Mouse (Mus musculus) layer of hippocampus, adult 8-10 months (tissue): ENCODE data around the gene Akr1c20. TPM values are rescaled to one million over a fixed set of nuclear protein-coding genes. Genes with fewer than 3 reads are reported as not detected.

Experiments
- DNase-seq, 2 experiments: peaks; one replicate each; pipeline ENCODE4 v3.0.0; 2022; ENCODE audit warnings: low spot score in 2 of 2
- total RNA-seq, 4 experiments: library from RNA; stranded (reverse); gene quantifications; 2 replicates each; pipeline ENCODE4 v1.2.4; 2022

Akr1c20 gene
- total RNA-seq, result not detected

GRCm38 (mm10) chr13:4523201-4523838 is at the start of gene Akr1c20:
Gene Akr1c20 (minus strand): TSS chr13:4523345.
- DNase-seq, result no peak

- no peak for DNase-seq
These were observed 42.9 kb upstream of the Akr1c20 start for GRCm38 (mm10) chr13:4565996-4566395.

GRCm38 (mm10) chr13:4560500-4560899 is 37.4 kb upstream of the Akr1c20 start:
- no peak for DNase-seq

- DNase-seq, result no peak
These were observed 36.0 kb upstream of the Akr1c20 start for GRCm38 (mm10) chr13:4559143-4559542.

GRCm38 (mm10) chr13:4514811-4515210 is 8.3 kb downstream of the Akr1c20 start:
- no peak for DNase-seq

- no peak for DNase-seq
These were observed 55.2 kb downstream of the Akr1c20 start for GRCm38 (mm10) chr13:4467896-4468295.

GRCm38 (mm10) chr13:4465641-4466040 is 57.5 kb downstream of the Akr1c20 start:
- no peak for DNase-seq

Other genes with a start within 250 kb of the Akr1c20 start
- gene Akr1c12, start 243.9 kb downstream of the Akr1c20 start, total RNA-seq, result not detected
- not detected for gene Akr1c6, start 89.0 kb downstream of the Akr1c20 start, total RNA-seq
- gene Akr1c21, start 50.7 kb upstream of the Akr1c20 start, total RNA-seq, result not detected
- 10 to 100 TPM; 19.9 to 27.3 (median 24.5) TPM for gene Akr1e1, start 85.8 kb upstream of the Akr1c20 start, total RNA-seq